Mouse (Mus musculus): ENCODE measurements around the gene Aldh5a1. TPM values are rescaled to one million over a fixed set of nuclear protein-coding genes. Genes with fewer than 3 reads are reported as not detected.
A peak's percentile ranks its signal among the peaks of the same experiment; 100 is the strongest.

Gene Aldh5a1
- total and polyA plus RNA-seq, 2 experiments from 2014 or later: 15.4 to 45.8 TPM

GRCm38 (mm10) chr13:24913576-24913975, 23.9 kb downstream of the Aldh5a1 start:
- ATAC-seq (ENCODE audit: low FRiP score) (no peak), DNase-seq (ENCODE audit: low spot score) (no peak)
- 92% methylated on average over 7 of the region's 7 CpGs for WGBS
- TF ChIP-seq CTCF (IDR thresholded peaks at IDR 0.05): no peak
- Histone ChIP-seq H3K4me2 (ENCODE audit: low read depth, low read length, poor library complexity, severe bottlenecking) (no peak overlapping the region), H3K9ac (replicated peaks; ENCODE audit: low read length, poor library complexity, severe bottlenecking) (no peak overlapping the region), H3K4me3 (ENCODE audit: low read depth, low read length) (no peak overlapping the region), H3K27me3 (ENCODE audit: insufficient read depth, low read length) (no peaks in the 10 kb centered on the region), H3K27ac (ENCODE audit: low read depth, low read length) (no peak overlapping the region), H3K4me1 (ENCODE audit: insufficient read depth, low read length) (no peaks in the 10 kb centered on the region), H3K36me3 (ENCODE audit: insufficient read depth, low read length) (peaks cover 46% of the 10 kb centered on the region), H3K9me3 (ENCODE audit: low read length) (no peaks in the 10 kb centered on the region)

- H3K4me3 ChIP-seq (ENCODE audit: low read depth, low read length): no peak overlapping the region
Observed at GRCm38 (mm10) chr13:24909112-24909511, 28.3 kb downstream of the Aldh5a1 start.

GRCm38 (mm10) chr13:24906831-24907570, 30.5 kb downstream of the Aldh5a1 start:
- Histone ChIP-seq H3K27me3 (ENCODE audit: insufficient read depth, low read length) (no peaks in the 10 kb centered on the region), H3K36me3 (ENCODE audit: insufficient read depth, low read length) (peaks cover 15% of the 10 kb centered on the region; the same call in 1 of the 2 replicates), H3K9me3 (ENCODE audit: low read length) (no peaks in the 10 kb centered on the region), H3K27ac (ENCODE audit: low read depth, low read length) (no peak overlapping the region), H3K9ac (replicated peaks; ENCODE audit: low read length, poor library complexity, severe bottlenecking) (no peak overlapping the region), H3K4me2 (ENCODE audit: low read depth, low read length, poor library complexity, severe bottlenecking) (no peak overlapping the region), H3K4me1 (ENCODE audit: insufficient read depth, low read length) (no peaks in the 10 kb centered on the region), H3K4me3 (ENCODE audit: low read depth, low read length) (no peak overlapping the region)
- no peak for TF ChIP-seq CTCF (IDR thresholded peaks at IDR 0.05)
- 64% methylated on average over 11 of the region's 11 CpGs for WGBS
- ATAC-seq (ENCODE audit: low FRiP score) (no peak), DNase-seq (ENCODE audit: low spot score) (no peak)

More at GRCm38 (mm10) chr13:24909112-24909511, 28.3 kb downstream of the Aldh5a1 start:
- TF ChIP-seq CTCF (IDR thresholded peaks at IDR 0.05): peak; percentile 45
- DNase-seq (ENCODE audit: low spot score) (no peak), ATAC-seq (ENCODE audit: low FRiP score) (no peak)
- Histone ChIP-seq H3K27ac (ENCODE audit: low read depth, low read length) (no peak overlapping the region), H3K4me1 (ENCODE audit: insufficient read depth, low read length) (no peaks in the 10 kb centered on the region), H3K27me3 (ENCODE audit: insufficient read depth, low read length) (no peaks in the 10 kb centered on the region), H3K36me3 (ENCODE audit: insufficient read depth, low read length) (peaks cover 23% of the 10 kb centered on the region), H3K9ac (replicated peaks; ENCODE audit: low read length, poor library complexity, severe bottlenecking) (no peak overlapping the region), H3K4me2 (ENCODE audit: low read depth, low read length, poor library complexity, severe bottlenecking) (no peak overlapping the region), H3K9me3 (ENCODE audit: low read length) (no peaks in the 10 kb centered on the region)
- 98% methylated on average over 1 of the region's 1 CpGs for WGBS

GRCm38 (mm10) chr13:24905422-24905821, 32.0 kb downstream of the Aldh5a1 start:
- WGBS: 91% methylated on average over 12 of the region's 12 CpGs
- H3K36me3 ChIP-seq (ENCODE audit: insufficient read depth, low read length): peaks cover 7% of the 10 kb centered on the region; the same call in 1 of the 2 replicates
- H3K9me3 ChIP-seq (ENCODE audit: low read length): no peaks in the 10 kb centered on the region
- no peak for ATAC-seq (ENCODE audit: low FRiP score)
- no peak overlapping the region for H3K9ac ChIP-seq (replicated peaks; ENCODE audit: low read length, poor library complexity, severe bottlenecking)
- no peak for DNase-seq (ENCODE audit: low spot score)
- no peaks in the 10 kb centered on the region for H3K4me1 ChIP-seq (ENCODE audit: insufficient read depth, low read length)
- H3K27ac ChIP-seq (ENCODE audit: low read depth, low read length): no peak overlapping the region
- H3K4me2 ChIP-seq (ENCODE audit: low read depth, low read length, poor library complexity, severe bottlenecking): no peak overlapping the region
- no peak for TF ChIP-seq CTCF (IDR thresholded peaks at IDR 0.05)
- no peaks in the 10 kb centered on the region for H3K27me3 ChIP-seq (ENCODE audit: insufficient read depth, low read length)
- no peak overlapping the region for H3K4me3 ChIP-seq (ENCODE audit: low read depth, low read length)

- Histone ChIP-seq H3K9ac (replicated peaks; ENCODE audit: low read length, poor library complexity, severe bottlenecking) (no peak overlapping the region), H3K4me2 (ENCODE audit: low read depth, low read length, poor library complexity, severe bottlenecking) (no peak overlapping the region), H3K9me3 (ENCODE audit: low read length) (no peaks in the 10 kb centered on the region), H3K36me3 (ENCODE audit: insufficient read depth, low read length) (peaks cover 18% of the 10 kb centered on the region; the same call in 1 of the 2 replicates), H3K4me1 (ENCODE audit: insufficient read depth, low read length) (no peaks in the 10 kb centered on the region), H3K27ac (ENCODE audit: low read depth, low read length) (no peak overlapping the region), H3K4me3 (ENCODE audit: low read depth, low read length) (no peak overlapping the region), H3K27me3 (ENCODE audit: insufficient read depth, low read length) (no peaks in the 10 kb centered on the region)
- DNase-seq (ENCODE audit: low spot score) (no peak), ATAC-seq (ENCODE audit: low FRiP score) (no peak)
- WGBS: 56% methylated on average over 6 of the region's 6 CpGs
- TF ChIP-seq CTCF (IDR thresholded peaks at IDR 0.05): no peak
Observed at GRCm38 (mm10) chr13:24903412-24903811, 34.0 kb downstream of the Aldh5a1 start.

GRCm38 (mm10) chr13:24901916-24902315, 35.5 kb downstream of the Aldh5a1 start:
- H3K4me2 ChIP-seq (ENCODE audit: low read depth, low read length, poor library complexity, severe bottlenecking): no peak overlapping the region
- WGBS: 89% methylated on average over 2 of the region's 2 CpGs
- peaks cover 18% of the 10 kb centered on the region; the same call in 1 of the 2 replicates for H3K36me3 ChIP-seq (ENCODE audit: insufficient read depth, low read length)
- H3K4me3 ChIP-seq (ENCODE audit: low read depth, low read length): no peak overlapping the region
- no peak overlapping the region for H3K9ac ChIP-seq (replicated peaks; ENCODE audit: low read length, poor library complexity, severe bottlenecking)
- no peaks in the 10 kb centered on the region for H3K27me3 ChIP-seq (ENCODE audit: insufficient read depth, low read length)
- no peaks in the 10 kb centered on the region for H3K9me3 ChIP-seq (ENCODE audit: low read length)
- no peak overlapping the region for H3K27ac ChIP-seq (ENCODE audit: low read depth, low read length)
- TF ChIP-seq CTCF (IDR thresholded peaks at IDR 0.05): no peak
- no peaks in the 10 kb centered on the region for H3K4me1 ChIP-seq (ENCODE audit: insufficient read depth, low read length)
- ATAC-seq (ENCODE audit: low FRiP score): no peak
- DNase-seq (ENCODE audit: low spot score): no peak
